Mouse (Mus musculus) adrenal gland, adult 18-20 months (tissue): Measurements from ENCODE around the gene Ppp4c. TPM values are rescaled to one million over a fixed set of nuclear protein-coding genes. Genes with fewer than 3 reads are reported as not detected.

ENCODE experiments used
- DNase-seq, 2 experiments: peaks; one replicate each; pipeline ENCODE4 v3.0.0; 2021 to 2022; ENCODE audit warnings: low spot score in 2 of 2
- long read RNA-seq, 2 experiments: library from polyadenylated mRNA; stranded (forward); transcript quantifications; one replicate each; pipeline ENCODE4 v2.0.0; 2021
- total RNA-seq, 2 experiments: library from RNA; stranded (reverse); gene quantifications; 1 replicate in 1 of 2; 2 replicates in 1 of 2; pipeline ENCODE4 v1.2.3; 2021

The Ppp4c gene
- 10 to 100 TPM; 75.4 to 85.9 TPM for total RNA-seq
- long read RNA-seq, experiment 1, transcript Ppp4c-211 (8 exons, 1,400 nt) = minor isoform, 10 of 51 reads
- long read RNA-seq, experiment 1, transcript Ppp4c-201 (9 exons, 1,359 nt) = major isoform, 26 of 51 reads
- long read RNA-seq, experiment 1, partial matches to known transcripts = 2 of 51 reads
- long read RNA-seq, experiment 1, other reads (novel, unspliced or antisense) = 13 of 51 reads
- long read RNA-seq, experiment 2, transcript Ppp4c-201 (9 exons, 1,359 nt) = major isoform, 84 of 129 reads
- long read RNA-seq, experiment 2, transcript Ppp4c-211 (8 exons, 1,400 nt) = minor isoform, 26 of 129 reads
- long read RNA-seq, experiment 2, partial matches to known transcripts = 3 of 129 reads
- long read RNA-seq, experiment 2, other reads (novel, unspliced or antisense) = 13 of 129 reads

- DNase-seq = peak; percentile 92 to 94
Observed at GRCm38 (mm10) chr7:126791851-126792720, at the start of gene Ppp4c. Ppp4c (minus strand) TSS chr7:126792496.

- no peak for DNase-seq
Observed at GRCm38 (mm10) chr7:126833294-126833693, 41.0 kb upstream of the Ppp4c start.

- peak; percentile 71 to 73 for DNase-seq
Observed at GRCm38 (mm10) chr7:126832036-126832598, 39.8 kb upstream of the Ppp4c start.

GRCm38 (mm10) chr7:126831539-126831938 lies 39.2 kb upstream of the Ppp4c start, which contains the start of gene 4930451I11Rik:
4930451I11Rik (minus strand) TSS chr7:126831639.
- no peak for DNase-seq

- no peak for DNase-seq
Observed at GRCm38 (mm10) chr7:126825952-126826351, 33.7 kb upstream of the Ppp4c start.

GRCm38 (mm10) chr7:126825403-126825802 lies 33.1 kb upstream of the Ppp4c start:
- DNase-seq = peak in 1 of 2 experiments; percentile 25

GRCm38 (mm10) chr7:126823940-126824339 lies 31.6 kb upstream of the Ppp4c start:
- no peak for DNase-seq

GRCm38 (mm10) chr7:126823202-126823711 lies 31.0 kb upstream of the Ppp4c start:
- DNase-seq = no peak

- DNase-seq = no peak
Observed at GRCm38 (mm10) chr7:126822741-126823140, 30.4 kb upstream of the Ppp4c start.

- peak; percentile 85 to 86 for DNase-seq
Observed at GRCm38 (mm10) chr7:126821835-126822511, 29.7 kb upstream of the Ppp4c start.

GRCm38 (mm10) chr7:126818818-126819217 lies 26.5 kb upstream of the Ppp4c start:
- DNase-seq = no peak

- DNase-seq = no peak
Observed at GRCm38 (mm10) chr7:126817595-126817994, 25.3 kb upstream of the Ppp4c start.

- no peak for DNase-seq
Observed at GRCm38 (mm10) chr7:126816494-126816893, 24.2 kb upstream of the Ppp4c start.

- DNase-seq = no peak
Observed at GRCm38 (mm10) chr7:126815726-126816222, 23.5 kb upstream of the Ppp4c start.

- DNase-seq = no peak
Observed at GRCm38 (mm10) chr7:126809723-126810369, 17.6 kb upstream of the Ppp4c start.

- peak; percentile 73 to 76 for DNase-seq
Observed at GRCm38 (mm10) chr7:126808703-126809455, 16.6 kb upstream of the Ppp4c start.

- DNase-seq = no peak
Observed at GRCm38 (mm10) chr7:126807405-126807804, 15.1 kb upstream of the Ppp4c start.

- DNase-seq = no peak
Observed at GRCm38 (mm10) chr7:126806956-126807355, 14.7 kb upstream of the Ppp4c start.

GRCm38 (mm10) chr7:126803751-126804150 lies 11.5 kb upstream of the Ppp4c start:
- DNase-seq = peak in 1 of 2 experiments; percentile 14
